Mouse (Mus musculus) heart, postnatal 0 days (tissue): ENCODE measurements around the gene Stab2. TPM values are rescaled to one million over a fixed set of nuclear protein-coding genes. Genes with fewer than 3 reads are reported as not detected.

ENCODE experiments used
- ATAC-seq: fragments of 200-750 bp; cut with Nextera tagmentation; 2 replicates; pipeline ENCODE4 v1.8.0; 2017; ENCODE audit warnings: low read depth, moderate number of reproducible peaks, moderate library complexity; ENCODE audit not compliant: insufficient read depth
- DNase-seq: peaks from one replicate; pipeline ENCODE4 v3.0.0-alpha.2; 2016; ENCODE audit warnings: low spot score
- H3K27ac ChIP-seq: fragments of 300-500 bp; sonication (generic); 2 replicates; pipeline ENCODE4 v1.5.1; 2014; ENCODE audit warnings: low read depth, mild to moderate bottlenecking
- H3K27me3 ChIP-seq: fragments of 300-500 bp; sonication (generic); 2 replicates; pipeline ENCODE4 v1.6.1; 2014; ENCODE audit warnings: low read length, mixed read lengths; ENCODE audit not compliant: control insufficient read depth, insufficient read depth
- H3K36me3 ChIP-seq: fragments of 300-500 bp; sonication (generic); replicated peaks from 2 replicates; pipeline ENCODE4 v1.6.1; 2014; ENCODE audit warnings: low read length, mixed read lengths; ENCODE audit not compliant: control insufficient read depth, insufficient read depth
- H3K4me1 ChIP-seq: fragments of 300-500 bp; sonication (generic); 2 replicates; pipeline ENCODE4 v1.6.1; 2014; ENCODE audit warnings: antibody characterized with exemption; ENCODE audit not compliant: control insufficient read depth, insufficient read depth
- H3K4me2 ChIP-seq: fragments of 300-500 bp; sonication (generic); 2 replicates; pipeline ENCODE4 v1.6.1; 2014; ENCODE audit warnings: low read depth, mild to moderate bottlenecking, low read length, moderate library complexity
- H3K4me3 ChIP-seq: fragments of 300-500 bp; sonication (generic); 2 replicates; pipeline ENCODE4 v1.5.1; 2014; ENCODE audit warnings: low read depth, low read length
- H3K9ac ChIP-seq: fragments of 300-500 bp; sonication (generic); replicated peaks from 2 replicates; pipeline ENCODE4 v1.6.1; 2014; ENCODE audit warnings: low read depth, low read length, mixed read lengths
- H3K9me3 ChIP-seq: fragments of 300-500 bp; sonication (generic); replicated peaks from 2 replicates; pipeline ENCODE4 v1.6.1; 2016; ENCODE audit warnings: low read length; ENCODE audit not compliant: control insufficient read depth
- CTCF ChIP-seq: IDR thresholded peaks from 2 replicates; pipeline ENCODE4 v1.5.1; 2016; ENCODE audit warnings: antibody characterized with exemption, control low read depth, low read depth
- EP300 ChIP-seq: IDR thresholded peaks from 2 replicates; pipeline ENCODE4 v1.6.1; 2016; ENCODE audit warnings: antibody characterized with exemption, low read depth
- WGBS: fragments of 180-500 bp; shearing (Covaris S2); extraction: QIAGEN DNeasy Blood & Tissue Kit; methylation state at CpG from one replicate; pipeline ENCODE4 v1.1.7; 2014; 5-methylcytosine and 5-hydroxymethylcytosine counted together
- polyA plus RNA-seq: library from polyadenylated mRNA; unstranded; fragments of >200 nt; fragmentation: Nextera tagmentation; extraction: Ambion mirVana; gene quantifications from 2 replicates; pipeline ENCODE4 v1.2.1, GENCODE M21; 2015
- total RNA-seq: library from RNA; depleted of rRNA; stranded (reverse); fragments of >200 nt; gene quantifications from 2 replicates; pipeline ENCODE4 v1.2.3, GENCODE M21; 2014; ENCODE audit warnings: low replicate concordance; rRNA removed

The Stab2 gene
- total and polyA plus RNA-seq, 2 experiments from 2014 or later: 0.22 to 3.9 TPM

GRCm38 (mm10) chr10:86791507-86792184 lies 216.2 kb downstream of the Stab2 start:
- DNase-seq (no peak), ATAC-seq (no peak)

More at GRCm38 (mm10) chr10:86791507-86792184, 216.2 kb downstream of the Stab2 start:
- TF ChIP-seq CTCF (no peak), EP300 (no peak)
- no peaks in the 10 kb centered on the region for H3K36me3 ChIP-seq
- 54% methylated on average over 7 of the region's 7 CpGs for WGBS
- peak overlapping the region; percentile 61 for H3K27ac ChIP-seq
- H3K4me1 ChIP-seq: peaks cover 58% of the 10 kb centered on the region
- H3K9ac ChIP-seq: no peak overlapping the region
- no peak overlapping the region for H3K4me2 ChIP-seq
- H3K4me3 ChIP-seq: no peak overlapping the region
- H3K27me3 ChIP-seq: no peaks in the 10 kb centered on the region
- H3K9me3 ChIP-seq: no peaks in the 10 kb centered on the region

Other genes with a start within 250 kb of the Stab2 start
- 11.4 and 36.1 TPM in 2 replicates for gene Gm49358, start 244.1 kb downstream of the Stab2 start, total RNA-seq
- not detected in 2 replicates for gene Gm49358, start 244.1 kb downstream of the Stab2 start, polyA plus RNA-seq
- 22.4 and 31.8 TPM in 2 replicates for gene Nt5dc3, start 229.0 kb downstream of the Stab2 start, total RNA-seq
- gene Nt5dc3, start 229.0 kb downstream of the Stab2 start, polyA plus RNA-seq: 3.4 and 4.2 TPM in 2 replicates
- not detected in 2 replicates for gene 1700113H08Rik, start 50.0 kb upstream of the Stab2 start, total RNA-seq
- gene 1700113H08Rik, start 50.0 kb upstream of the Stab2 start, polyA plus RNA-seq: 0.26 and 0.49 TPM in 2 replicates